ENCODE assay signal across 8 mouse cellular contexts in the genomic region with DNA sequence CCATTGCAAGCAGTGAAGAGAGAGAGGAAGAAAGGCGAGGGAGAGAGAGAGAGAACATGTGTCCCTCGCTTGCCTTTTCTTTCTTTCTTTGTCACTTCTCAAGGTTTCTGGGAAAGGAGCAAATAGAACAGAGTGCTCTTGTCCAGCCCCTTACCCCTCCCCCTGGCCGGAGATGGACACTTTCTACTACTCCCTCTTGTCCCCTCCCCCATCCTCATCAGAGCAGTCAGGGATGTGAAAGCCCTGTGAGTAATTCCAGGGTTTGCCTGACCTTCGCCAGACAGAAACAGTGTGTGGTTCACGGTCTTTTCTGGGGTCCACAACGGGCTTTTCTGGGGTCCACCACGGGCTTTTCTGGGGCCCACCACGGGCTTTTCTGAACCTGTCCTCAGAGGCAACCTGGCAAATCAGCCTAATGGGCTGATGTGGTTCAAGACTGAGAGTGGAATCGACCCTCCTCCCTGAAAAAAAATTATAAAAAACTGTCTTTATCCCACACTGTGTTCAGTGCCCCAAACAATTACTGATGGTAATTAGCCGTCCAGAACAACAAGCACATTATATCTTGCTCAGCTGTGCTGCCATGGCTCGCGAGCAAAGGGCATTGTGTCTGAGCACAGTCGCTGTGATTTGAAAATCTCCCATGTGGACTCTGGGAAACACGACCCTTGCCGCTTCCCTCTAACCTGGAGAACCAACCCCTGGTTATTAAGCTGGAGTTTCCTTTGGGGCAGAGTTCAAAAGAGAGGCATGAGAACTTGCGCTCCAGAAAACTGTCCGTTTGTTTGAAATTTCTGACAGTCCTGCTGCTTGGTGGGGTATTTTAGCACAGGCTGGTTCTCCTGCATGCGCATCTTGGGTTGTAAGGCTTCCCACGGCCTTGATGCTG.
A peak's percentile ranks its signal among the peaks of the same experiment; 100 is the strongest.
DNase-seq lines count a peak whose midpoint lies in the region; ATAC-seq lines count a peak whose summit lies in the region.

No protein-coding gene starts in this region.

- no peaks in the 10 kb centered on the region for H3K27me3 ChIP-seq in heart, embryonic 15.5 days

- H3K9ac ChIP-seq in heart, embryonic 15.5 days: no peak overlapping the region

- H3K36me3 ChIP-seq in heart, embryonic 15.5 days: no peaks in the 10 kb centered on the region

- 0 out of 2 replicates have a peak overlapping the region, but pooled peaks have one; percentile 13 for H3K27ac ChIP-seq in heart, embryonic 15.5 days

- no peak overlapping the region for H3K4me3 ChIP-seq in heart, embryonic 15.5 days

- no peak overlapping the region; the same call in 1 of the 2 replicates for H3K4me2 ChIP-seq in heart, embryonic 15.5 days

- 41% methylated on average over 19 of the region's 19 CpGs for WGBS in heart, embryonic 15.5 days

- H3K4me1 ChIP-seq in heart, embryonic 15.5 days (replicated peaks): peaks cover 28% of the 10 kb centered on the region

- no peaks in the 10 kb centered on the region for H3K9me3 ChIP-seq in heart, embryonic 15.5 days (replicated peaks)

- peak; percentile 48 for ATAC-seq in frontal cortex, adult (ENCODE audit: low TSS enrichment)
- ATAC-seq in heart, embryonic 15.5 days (replicated peaks; ENCODE audit: insufficient number of reproducible peaks, insufficient read depth, low FRiP score, low read depth): 0 out of 2 replicates have a peak, but pooled peaks have one; percentile 62
- no peak for ATAC-seq in inflammation-experienced regulatory T-cells, adult 6 months

- no peak for DNase-seq in frontal cortex, postnatal 25 days (ENCODE audit: low spot score in 2 of 2)
- peak; percentile 34 for DNase-seq in embryo, embryonic 11.5 days (ENCODE audit: low read depth, low spot score)
- DNase-seq in kidney, postnatal 14 days: peak; percentile 52
- peak; percentile 24 for DNase-seq in lung, postnatal 25 days (ENCODE audit: low spot score)
- DNase-seq in right cerebral cortex, postnatal 4 days: peak; percentile 37

Comparison
In these comparisons a context has a peak if more than half of its experiments do, and no peak if none do; other contexts are left out.
1. DNase-seq: peak in embryo, embryonic 11.5 days (single experiment), kidney, postnatal 14 days (single experiment), lung, postnatal 25 days (single experiment) and right cerebral cortex, postnatal 4 days (single experiment); none in frontal cortex, postnatal 25 days (0 of 2).